Mouse (Mus musculus) heart, adult 2 months (tissue): ENCODE data around the gene Aagab. TPM values are rescaled to one million over a fixed set of nuclear protein-coding genes. Genes with fewer than 3 reads are reported as not detected.

ENCODE experiments used
- DNase-seq, 2 experiments: peaks; one replicate each; pipeline ENCODE4 v3.0.0; 2021
- H3K27ac ChIP-seq: fragments of 200-600 bp; 2 replicates; pipeline ENCODE4 v1.8.1; 2022
- H3K27me3 ChIP-seq: fragments of 200-500 bp; 2 replicates; pipeline ENCODE4 v1.6.1; 2012; ENCODE audit warnings: mild to moderate bottlenecking, low read length, inconsistent platforms, mixed read lengths; ENCODE audit not compliant: control insufficient read depth, insufficient read depth
- H3K36me3 ChIP-seq: fragments of 200-500 bp; 2 replicates; pipeline ENCODE4 v1.6.1; 2012; ENCODE audit warnings: low read length, inconsistent platforms; ENCODE audit not compliant: control insufficient read depth, insufficient read depth
- H3K4me1 ChIP-seq: fragments of 200-500 bp; 2 replicates; pipeline ENCODE4 v1.6.1; 2011; ENCODE audit warnings: low read length; ENCODE audit not compliant: control insufficient read depth, insufficient read depth
- H3K4me3 ChIP-seq: fragments of 200-600 bp; 2 replicates; pipeline ENCODE4 v1.8.1; 2022
- H3K79me2 ChIP-seq: fragments of 200-500 bp; replicated peaks from 2 replicates; pipeline ENCODE4 v1.6.1; 2012; ENCODE audit warnings: mild to moderate bottlenecking, inconsistent platforms, low read length, moderate library complexity, mixed read lengths; ENCODE audit not compliant: control insufficient read depth, insufficient read depth
- H3K9ac ChIP-seq: fragments of 200-500 bp; 2 replicates; pipeline ENCODE4 v1.6.1; 2012; ENCODE audit warnings: low read depth, mild to moderate bottlenecking, control low read depth, inconsistent platforms, low read length, mixed read lengths
- CTCF ChIP-seq: fragments of 200-600 bp; IDR thresholded peaks from 2 replicates; pipeline ENCODE4 v1.8.1; 2022; ENCODE audit warnings: antibody characterized with exemption, mild to moderate bottlenecking, moderate library complexity
- EP300 ChIP-seq: fragments of 200-500 bp; IDR thresholded peaks from 2 replicates; pipeline ENCODE4 v1.6.1; 2011; ENCODE audit warnings: low read depth, low read length, control low read depth; ENCODE audit not compliant: insufficient read depth
- POLR2A ChIP-seq: fragments of 200-500 bp; IDR thresholded peaks from 2 replicates; pipeline ENCODE4 v1.6.1; 2011; ENCODE audit warnings: mild to moderate bottlenecking, low read depth, low read length, control low read depth; ENCODE audit not compliant: insufficient read depth
- WGBS: fragments of 180-500 bp; shearing (Covaris S2); methylation state at CpG from one replicate; pipeline ENCODE4 v1.1.7; 2018; 5-methylcytosine and 5-hydroxymethylcytosine counted together
- intact Hi-C: fragments of 180-260 bp; cut with DNase I; formaldehyde crosslinking; loops from one replicate; pipeline ENCODE4 v1.15.1; 2025
- polyA plus RNA-seq: library from polyadenylated mRNA; depleted of rRNA; stranded (reverse); fragments of >200 nt; gene quantifications from 2 replicates; pipeline ENCODE4 v1.2.3, GENCODE M21; 2012
- total RNA-seq, 2 experiments: library from RNA; stranded (reverse); gene quantifications; 2 replicates each; pipeline ENCODE4 v1.2.3; 2021

Gene Aagab
- total and polyA plus RNA-seq, 3 experiments = 6.8 to 19.2 (median 17.0) TPM

DNA sequence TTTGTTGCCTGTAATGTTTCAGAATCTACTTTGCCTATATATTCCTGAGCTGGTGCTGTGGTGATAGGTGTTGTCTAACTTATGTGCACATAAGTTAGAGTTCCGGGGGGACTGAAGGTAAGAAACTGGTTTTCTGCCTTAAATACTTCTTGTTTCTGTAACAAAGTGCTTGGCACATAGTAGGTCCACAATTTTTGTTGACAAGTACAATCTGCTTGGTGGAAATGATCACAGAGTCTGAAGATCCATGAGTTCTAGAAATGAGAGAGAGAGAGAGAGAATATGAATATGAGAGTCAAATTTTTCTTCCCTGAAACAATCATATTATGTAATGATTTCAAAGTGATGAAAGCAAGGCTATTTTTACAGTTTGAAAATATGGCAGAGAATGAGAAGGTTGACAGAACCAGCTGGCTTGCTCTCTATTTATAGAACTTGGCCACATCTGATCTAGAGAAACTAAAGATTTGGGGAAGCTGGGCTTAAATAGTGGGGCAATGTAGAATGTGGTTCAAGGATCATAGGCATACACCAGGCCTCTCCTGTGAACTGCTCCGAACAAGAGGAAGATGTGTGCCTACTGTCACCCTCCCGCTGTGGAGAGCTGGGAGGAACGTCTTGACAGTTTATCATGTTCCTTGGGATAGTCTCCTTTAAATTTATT, 39.7 kb downstream of the Aagab start:
- 88% methylated on average over 4 of the region's 4 CpGs for WGBS
- no peak for DNase-seq
- no peaks in the 10 kb centered on the region for H3K27me3 ChIP-seq
- no peaks in the 10 kb centered on the region for H3K36me3 ChIP-seq
- intact Hi-C loops = no loop called here
- TF ChIP-seq EP300 (no peak), CTCF (no peak), POLR2A (no peak)
- H3K27ac ChIP-seq = no peak overlapping the region
- H3K4me3 ChIP-seq = no peak overlapping the region
- H3K4me1 ChIP-seq = peaks cover 2% of the 10 kb centered on the region; the same call in 1 of the 2 replicates
- H3K79me2 ChIP-seq = no peaks in the 10 kb centered on the region
- H3K9ac ChIP-seq = no peak overlapping the region

DNA sequence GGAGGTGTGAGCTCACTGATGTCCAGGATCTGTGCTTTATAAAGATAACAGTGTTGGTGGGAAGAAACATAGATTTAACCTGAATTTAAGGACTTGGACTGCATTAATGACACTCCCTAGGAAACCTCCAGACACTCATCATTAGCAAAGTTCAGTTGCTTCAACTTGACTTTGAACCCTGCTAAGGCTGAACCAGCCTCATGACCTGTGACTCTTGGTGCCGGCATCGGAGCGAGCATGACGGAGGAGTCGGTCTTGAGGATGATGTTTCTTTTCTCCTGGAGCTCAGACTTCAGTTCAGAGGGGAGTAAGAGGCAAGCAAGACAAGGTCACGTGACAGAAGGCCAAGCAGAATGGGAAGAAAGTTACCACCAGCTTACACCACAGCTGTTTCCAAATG, 41.6 kb downstream of the Aagab start:
- peaks cover 3% of the 10 kb centered on the region; the same call in 1 of the 2 replicates for H3K4me1 ChIP-seq

DNA sequence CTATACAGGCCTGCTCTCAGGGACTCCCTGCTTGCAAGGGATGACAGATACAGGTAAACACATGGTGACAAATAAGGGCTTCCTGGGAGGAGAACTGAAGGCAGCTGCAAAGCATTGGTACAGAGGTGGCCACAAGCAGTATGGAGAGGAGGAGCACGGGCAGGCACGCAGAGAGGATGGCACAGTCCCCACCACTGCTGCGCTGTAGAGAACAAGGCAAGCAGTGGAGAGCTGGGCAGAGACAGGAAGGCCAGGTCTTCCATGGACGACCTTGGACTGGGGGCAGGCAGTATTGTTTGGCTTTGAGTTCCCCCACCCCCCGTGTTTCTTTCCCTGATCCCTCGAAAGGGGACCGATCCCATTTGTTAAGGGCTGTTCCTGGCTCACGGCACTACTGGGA, 42.6 kb downstream of the Aagab start:
- 70% methylated on average over 8 of the region's 8 CpGs for WGBS
- H3K27me3 ChIP-seq = no peaks in the 10 kb centered on the region
- peaks cover 3% of the 10 kb centered on the region; the same call in 1 of the 2 replicates for H3K4me1 ChIP-seq
- H3K79me2 ChIP-seq = no peaks in the 10 kb centered on the region
- TF ChIP-seq CTCF (no peak), EP300 (no peak), POLR2A (no peak)
- no peak overlapping the region for H3K4me3 ChIP-seq
- peak in 1 of 2 experiments; percentile 12 for DNase-seq
- intact Hi-C loops = no loop called here
- H3K36me3 ChIP-seq = no peaks in the 10 kb centered on the region
- H3K27ac ChIP-seq = no peak overlapping the region
- no peak overlapping the region for H3K9ac ChIP-seq

More for the DNA sequence above, 41.6 kb downstream of the Aagab start:
- intact Hi-C loops = no loop called here
- no peak for TF ChIP-seq EP300
- no peak for TF ChIP-seq POLR2A
- TF ChIP-seq CTCF = no peak
- Histone ChIP-seq H3K27ac (no peak overlapping the region), H3K27me3 (no peaks in the 10 kb centered on the region), H3K4me3 (no peak overlapping the region), H3K79me2 (no peaks in the 10 kb centered on the region), H3K9ac (no peak overlapping the region), H3K36me3 (no peaks in the 10 kb centered on the region)
- WGBS = 93% methylated on average over 6 of the region's 6 CpGs
- peak in 1 of 2 experiments; percentile 11 for DNase-seq

DNA sequence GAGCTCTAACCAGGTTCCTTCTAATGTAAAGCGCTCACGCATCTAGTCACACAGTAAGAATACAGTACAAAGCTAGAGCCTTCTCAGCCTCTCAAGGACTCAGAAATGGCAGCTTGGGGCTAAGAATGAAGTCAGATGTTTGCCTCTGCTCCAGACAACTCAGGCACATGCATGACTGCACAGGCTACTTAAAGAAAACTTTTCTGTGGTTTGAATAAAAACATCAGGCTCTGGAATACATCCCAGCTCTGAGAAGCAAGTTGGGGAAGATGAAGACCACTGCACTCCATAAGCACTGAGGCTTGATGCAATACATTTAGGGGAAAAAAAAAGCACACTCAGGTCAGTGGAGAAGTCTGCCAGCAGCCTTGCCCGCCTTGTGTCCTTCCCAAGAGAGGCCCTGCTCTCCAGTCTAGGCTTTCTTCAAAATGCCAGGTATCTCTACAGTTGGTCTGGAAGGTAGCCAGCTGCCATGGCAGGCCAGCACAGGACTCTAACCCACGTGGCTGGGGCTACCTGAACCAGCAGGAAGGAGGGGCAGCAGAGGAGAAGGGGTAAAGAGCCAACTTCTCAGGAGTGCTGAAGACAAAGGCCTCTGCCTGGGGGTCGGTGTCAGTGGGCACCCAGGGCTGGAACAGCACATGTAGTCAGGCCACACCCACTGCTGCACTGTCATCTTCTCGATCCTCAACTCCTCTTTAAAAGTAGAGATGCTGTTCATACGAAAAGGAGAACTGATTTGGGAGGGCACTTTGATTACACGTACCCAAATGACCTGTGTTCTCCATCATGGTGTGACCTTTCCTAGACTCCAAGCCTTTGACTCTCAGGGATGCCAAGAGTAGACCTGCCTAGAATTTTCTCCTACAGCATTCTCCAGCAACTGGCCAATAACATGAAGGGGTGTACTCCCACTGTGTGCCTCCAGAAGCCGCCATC, 45.4 kb downstream of the Aagab start:
- Histone ChIP-seq H3K27ac (no peak overlapping the region), H3K4me1 (peaks cover 6% of the 10 kb centered on the region), H3K79me2 (no peaks in the 10 kb centered on the region), H3K4me3 (no peak overlapping the region), H3K9ac (no peak overlapping the region), H3K36me3 (no peaks in the 10 kb centered on the region), H3K27me3 (no peaks in the 10 kb centered on the region)
- 73% methylated on average over 9 of the region's 9 CpGs for WGBS
- peak in 1 of 2 experiments; percentile 13 for DNase-seq
- 0 out of 2 replicates have a peak, but pooled peaks have one; percentile 27 for TF ChIP-seq EP300
- TF ChIP-seq CTCF = no peak
- intact Hi-C loops = no loop called here

DNA sequence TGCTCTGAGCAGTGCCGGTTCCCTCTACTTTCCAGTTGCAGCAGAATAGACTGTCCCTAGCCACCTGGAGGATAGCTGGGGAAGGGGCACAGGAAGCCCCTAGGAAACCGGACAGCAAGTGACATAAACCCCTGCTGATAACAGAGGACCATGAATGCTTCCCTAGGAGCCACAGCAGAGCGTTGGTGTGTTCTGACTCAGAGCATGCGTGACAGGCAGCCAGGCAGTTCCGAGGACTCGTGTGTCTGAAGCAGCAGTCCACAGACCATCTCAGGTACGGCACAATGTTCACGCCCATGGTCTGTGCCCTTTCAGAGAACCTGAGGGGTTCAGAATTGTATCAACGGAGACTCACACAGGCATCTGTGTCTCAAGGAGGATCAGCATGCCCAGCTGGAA, 46.1 kb downstream of the Aagab start:
- Histone ChIP-seq H3K27me3 (no peaks in the 10 kb centered on the region), H3K79me2 (no peaks in the 10 kb centered on the region), H3K4me1 (peaks cover 8% of the 10 kb centered on the region), H3K4me3 (no peak overlapping the region), H3K36me3 (no peaks in the 10 kb centered on the region), H3K9ac (no peak overlapping the region), H3K27ac (no peak overlapping the region)
- WGBS = 76% methylated on average over 9 of the region's 9 CpGs
- TF ChIP-seq EP300 (no peak), CTCF (no peak), POLR2A (no peak)
- intact Hi-C loops = no loop called here
- DNase-seq = peak in 1 of 2 experiments; percentile 15

DNA sequence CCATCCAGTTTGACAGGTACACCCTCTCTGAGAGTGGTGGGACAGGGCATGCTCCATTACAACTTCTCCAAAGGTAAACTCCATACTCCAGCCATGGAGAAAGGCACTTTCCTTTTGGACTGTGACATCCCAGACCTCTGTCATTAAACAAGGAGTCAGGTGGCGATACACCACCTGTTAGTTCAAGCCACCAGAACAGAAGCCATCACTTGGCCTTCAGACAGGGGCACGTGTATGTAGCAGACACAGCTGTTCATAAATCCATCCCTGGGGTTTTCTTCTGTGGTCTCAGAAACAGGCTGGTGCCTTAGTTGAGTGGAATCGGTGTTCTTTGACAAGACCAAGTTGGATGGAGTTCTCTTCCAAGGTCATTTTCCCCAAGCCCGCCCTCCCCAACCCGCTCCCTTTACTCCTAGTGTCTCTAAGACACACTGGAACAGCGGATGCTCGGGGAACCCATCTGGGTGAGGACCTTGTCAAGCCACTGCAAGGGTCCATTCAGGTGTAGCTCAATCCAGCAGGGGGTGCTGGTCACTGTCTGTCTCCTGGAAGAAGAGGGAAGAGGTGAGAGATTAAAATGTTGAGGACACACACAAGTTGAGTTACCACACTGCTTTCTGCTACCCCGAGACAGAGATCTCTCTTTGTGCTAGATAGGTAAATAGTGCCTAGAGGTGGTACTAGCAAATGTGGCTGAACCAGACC, 47.5 kb downstream of the Aagab start:
- intact Hi-C loops = loop anchor here (1.0 kb wide), 1 partner anchor 194 kb away; no protein-coding TSS in a partner anchor
- TF ChIP-seq CTCF (peak; percentile 65), POLR2A (no peak), EP300 (no peak)
- H3K27ac ChIP-seq = peak overlapping the region; percentile 43
- H3K4me1 ChIP-seq = peaks cover 8% of the 10 kb centered on the region
- no peak overlapping the region for H3K9ac ChIP-seq
- WGBS = 88% methylated on average over 8 of the region's 8 CpGs
- no peaks in the 10 kb centered on the region for H3K79me2 ChIP-seq
- no peaks in the 10 kb centered on the region for H3K27me3 ChIP-seq
- DNase-seq = peak in 1 of 2 experiments; percentile 42
- no peaks in the 10 kb centered on the region for H3K36me3 ChIP-seq
- no peak overlapping the region for H3K4me3 ChIP-seq
